Mouse (Mus musculus) testis, adult 2 months (tissue): ENCODE data around the gene Btnl1. TPM values are rescaled to one million over a fixed set of nuclear protein-coding genes. Genes with fewer than 3 reads are reported as not detected.

Experiments used
- H3K27ac ChIP-seq: fragments of 200-500 bp; 2 replicates; pipeline ENCODE4 v1.5.1; 2012; ENCODE audit warnings: low read depth, low read length; ENCODE audit not compliant: control insufficient read depth, insufficient read depth
- H3K27me3 ChIP-seq: fragments of 200-500 bp; 2 replicates; pipeline ENCODE4 v1.6.1; 2012; ENCODE audit warnings: mild to moderate bottlenecking, low read length, moderate library complexity; ENCODE audit not compliant: control insufficient read depth, insufficient read depth
- H3K36me3 ChIP-seq: fragments of 200-500 bp; 2 replicates; pipeline ENCODE4 v1.6.1; 2012; ENCODE audit warnings: mild to moderate bottlenecking, low read length; ENCODE audit not compliant: control insufficient read depth, insufficient read depth
- H3K4me1 ChIP-seq: fragments of 200-500 bp; 2 replicates; pipeline ENCODE4 v1.6.1; 2012; ENCODE audit warnings: low read length; ENCODE audit not compliant: control insufficient read depth, insufficient read depth
- H3K4me3 ChIP-seq: fragments of 200-500 bp; 2 replicates; pipeline ENCODE4 v1.5.1; 2012; ENCODE audit warnings: low read depth, mild to moderate bottlenecking, low read length, moderate library complexity, mixed read lengths; ENCODE audit not compliant: control insufficient read depth
- CTCF ChIP-seq: fragments of 200-500 bp; IDR thresholded peaks from 2 replicates; pipeline ENCODE4 v1.5.1; 2012; ENCODE audit warnings: low read depth, mild to moderate bottlenecking, inconsistent platforms, low read length, moderate library complexity; ENCODE audit not compliant: control insufficient read depth, insufficient read depth, insufficient replicate concordance
- POLR2A ChIP-seq: fragments of 200-500 bp; IDR thresholded peaks from 2 replicates; pipeline ENCODE4 v1.6.1; 2012; ENCODE audit warnings: low read depth, mild to moderate bottlenecking, inconsistent platforms, low read length, moderate library complexity; ENCODE audit not compliant: control insufficient read depth
- polyA plus RNA-seq: library from polyadenylated mRNA; depleted of rRNA; stranded (reverse); fragments of >200 nt; gene quantifications from 2 replicates; pipeline ENCODE4 v1.2.3, GENCODE M21; 2012

Gene Btnl1
- polyA plus RNA-seq, 1 experiment, result 0.15 TPM

- H3K27me3 ChIP-seq, result no peaks in the 10 kb centered on the region
- no peak for TF ChIP-seq POLR2A
- TF ChIP-seq CTCF, result no peak
- no peaks in the 10 kb centered on the region for H3K36me3 ChIP-seq
- H3K4me3 ChIP-seq, result no peak overlapping the region
- H3K27ac ChIP-seq, result no peak overlapping the region
- H3K4me1 ChIP-seq, result no peaks in the 10 kb centered on the region
Observed at GRCm38 (mm10) chr17:34347606-34348308, 29.2 kb upstream of the Btnl1 start.

GRCm38 (mm10) chr17:34349429-34349828 lies 27.5 kb upstream of the Btnl1 start:
- TF ChIP-seq CTCF, result peak; percentile 62; the same call in 1 of the 2 replicates
- no peak for TF ChIP-seq POLR2A
- Histone ChIP-seq H3K27ac (no peak overlapping the region), H3K4me3 (no peak overlapping the region), H3K27me3 (no peaks in the 10 kb centered on the region), H3K36me3 (no peaks in the 10 kb centered on the region), H3K4me1 (no peaks in the 10 kb centered on the region)

- Histone ChIP-seq H3K4me1 (no peaks in the 10 kb centered on the region), H3K36me3 (no peaks in the 10 kb centered on the region), H3K27ac (no peak within 1 kb of the TSS), H3K27me3 (no peaks in the 10 kb centered on the region), H3K4me3 (no peak within 1 kb of the TSS)
- TF ChIP-seq POLR2A (no peak), CTCF (no peak)
Observed at GRCm38 (mm10) chr17:34354539-34354938, 22.4 kb upstream of the Btnl1 start, which contains the start of gene Btnl2. TSS of gene Btnl2 (plus strand) at chr17:34354822.

- Histone ChIP-seq H3K4me1 (no peaks in the 10 kb centered on the region), H3K4me3 (no peak overlapping the region), H3K27ac (no peak overlapping the region), H3K36me3 (no peaks in the 10 kb centered on the region), H3K27me3 (no peaks in the 10 kb centered on the region)
- TF ChIP-seq CTCF, result no peak
- TF ChIP-seq POLR2A, result no peak
Observed at GRCm38 (mm10) chr17:34354940-34355339, 22.0 kb upstream of the Btnl1 start.

- Histone ChIP-seq H3K36me3 (no peaks in the 10 kb centered on the region), H3K4me3 (no peak overlapping the region), H3K27ac (no peak overlapping the region), H3K27me3 (no peaks in the 10 kb centered on the region), H3K4me1 (peaks cover 6% of the 10 kb centered on the region)
- TF ChIP-seq POLR2A, result no peak
- TF ChIP-seq CTCF, result no peak
Observed at GRCm38 (mm10) chr17:34362954-34363546, 13.9 kb upstream of the Btnl1 start.

GRCm38 (mm10) chr17:34363676-34364310 lies 13.1 kb upstream of the Btnl1 start:
- no peak overlapping the region for H3K4me3 ChIP-seq
- H3K4me1 ChIP-seq, result peaks cover 6% of the 10 kb centered on the region
- H3K27ac ChIP-seq, result no peak overlapping the region
- H3K36me3 ChIP-seq, result no peaks in the 10 kb centered on the region
- TF ChIP-seq CTCF (no peak), POLR2A (no peak)
- no peaks in the 10 kb centered on the region for H3K27me3 ChIP-seq

- TF ChIP-seq CTCF (no peak), POLR2A (no peak)
- H3K27me3 ChIP-seq, result no peaks in the 10 kb centered on the region
- H3K36me3 ChIP-seq, result no peaks in the 10 kb centered on the region
- H3K4me1 ChIP-seq, result peaks cover 6% of the 10 kb centered on the region
- no peak overlapping the region for H3K4me3 ChIP-seq
- no peak overlapping the region for H3K27ac ChIP-seq
Observed at GRCm38 (mm10) chr17:34365031-34365430, 11.9 kb upstream of the Btnl1 start.
